Mouse (Mus musculus): ENCODE results near the gene Pik3c2a. TPM values are rescaled to one million over a fixed set of nuclear protein-coding genes. Genes with fewer than 3 reads are reported as not detected.
A peak's percentile ranks its signal among the peaks of the same experiment; 100 is the strongest.

Pik3c2a gene
- polyA plus RNA-seq, 1 experiment = 67.7 TPM

- TF ChIP-seq EP300 (IDR thresholded peaks at IDR 0.05; ENCODE audit: insufficient read depth, low read depth, low read length) (no peak), CTCF (IDR thresholded peaks at IDR 0.05; ENCODE audit: low read depth, low read length) (no peak), POLR2A (IDR thresholded peaks at IDR 0.05; ENCODE audit: insufficient read depth, low read length) (no peak)
- Histone ChIP-seq H3K4me3 (ENCODE audit: low read depth, low read length) (no peak overlapping the region), H3K27ac (ENCODE audit: insufficient read depth, low read length) (no peak overlapping the region), H3K27me3 (ENCODE audit: control insufficient read depth, insufficient read depth, low read length, poor library complexity, severe bottlenecking) (no peaks in the 10 kb centered on the region), H3K9ac (ENCODE audit: low read depth, poor library complexity, severe bottlenecking) (no peak overlapping the region), H3K36me3 (ENCODE audit: control insufficient read depth, insufficient read depth, low read length, poor library complexity, severe bottlenecking) (no peaks in the 10 kb centered on the region), H3K4me1 (ENCODE audit: control insufficient read depth, insufficient read depth, low read length) (peaks cover 9% of the 10 kb centered on the region), H3K9me3 (replicated peaks; ENCODE audit: control insufficient read depth, insufficient read depth, low read length, poor library complexity, severe bottlenecking) (no peaks in the 10 kb centered on the region)
These were observed 144.4 kb downstream of the Pik3c2a start for GRCm38 (mm10) chr7:116298851-116299250.

GRCm38 (mm10) chr7:116298389-116298788, 144.9 kb downstream of the Pik3c2a start:
- Histone ChIP-seq H3K36me3 (ENCODE audit: control insufficient read depth, insufficient read depth, low read length, poor library complexity, severe bottlenecking) (no peaks in the 10 kb centered on the region), H3K27me3 (ENCODE audit: control insufficient read depth, insufficient read depth, low read length, poor library complexity, severe bottlenecking) (no peaks in the 10 kb centered on the region), H3K27ac (ENCODE audit: insufficient read depth, low read length) (no peak overlapping the region), H3K4me3 (ENCODE audit: low read depth, low read length) (no peak overlapping the region), H3K4me1 (ENCODE audit: control insufficient read depth, insufficient read depth, low read length) (peaks cover 9% of the 10 kb centered on the region), H3K9ac (ENCODE audit: low read depth, poor library complexity, severe bottlenecking) (no peak overlapping the region), H3K9me3 (replicated peaks; ENCODE audit: control insufficient read depth, insufficient read depth, low read length, poor library complexity, severe bottlenecking) (no peaks in the 10 kb centered on the region)
- TF ChIP-seq EP300 (IDR thresholded peaks at IDR 0.05; ENCODE audit: insufficient read depth, low read depth, low read length) (no peak), POLR2A (IDR thresholded peaks at IDR 0.05; ENCODE audit: insufficient read depth, low read length) (no peak), CTCF (IDR thresholded peaks at IDR 0.05; ENCODE audit: low read depth, low read length) (no peak)

DNA sequence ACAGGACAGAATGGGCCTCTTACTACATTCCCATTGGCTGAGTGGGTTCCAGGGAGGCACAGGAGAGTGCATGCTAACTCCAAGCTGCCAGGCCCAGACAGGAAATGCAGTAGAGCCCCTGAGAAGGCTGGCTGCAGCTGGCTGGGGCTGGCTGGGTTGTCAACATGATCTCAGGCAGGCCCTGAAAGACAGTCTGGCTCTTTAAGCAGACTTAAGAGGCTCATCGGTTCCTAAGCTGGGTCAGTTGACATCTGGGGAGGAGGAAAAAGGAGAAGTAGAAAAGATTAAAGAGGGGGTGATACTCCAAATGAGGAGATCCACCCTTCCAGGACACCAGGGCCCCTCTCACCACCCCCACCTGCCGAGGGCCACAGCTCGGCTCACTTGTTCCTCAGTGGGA, 148.3 kb downstream of the Pik3c2a start:
- Histone ChIP-seq H3K4me1 (ENCODE audit: control insufficient read depth, insufficient read depth, low read length) (peaks cover 10% of the 10 kb centered on the region), H3K27me3 (ENCODE audit: control insufficient read depth, insufficient read depth, low read length, poor library complexity, severe bottlenecking) (no peaks in the 10 kb centered on the region), H3K27ac (ENCODE audit: insufficient read depth, low read length) (no peak overlapping the region), H3K36me3 (ENCODE audit: control insufficient read depth, insufficient read depth, low read length, poor library complexity, severe bottlenecking) (no peaks in the 10 kb centered on the region), H3K4me3 (ENCODE audit: low read depth, low read length) (no peak overlapping the region), H3K9ac (ENCODE audit: low read depth, poor library complexity, severe bottlenecking) (no peak overlapping the region), H3K9me3 (replicated peaks; ENCODE audit: control insufficient read depth, insufficient read depth, low read length, poor library complexity, severe bottlenecking) (no peaks in the 10 kb centered on the region)
- TF ChIP-seq EP300 (IDR thresholded peaks at IDR 0.05; ENCODE audit: insufficient read depth, low read depth, low read length) (0 out of 2 replicates have a peak, but pooled peaks have one; percentile 9), POLR2A (IDR thresholded peaks at IDR 0.05; ENCODE audit: insufficient read depth, low read length) (no peak)

- TF ChIP-seq POLR2A (IDR thresholded peaks at IDR 0.05; ENCODE audit: insufficient read depth, low read length) (no peak), CTCF (IDR thresholded peaks at IDR 0.05; ENCODE audit: low read depth, low read length) (no peak), EP300 (IDR thresholded peaks at IDR 0.05; ENCODE audit: insufficient read depth, low read depth, low read length) (no peak)
- no peak overlapping the region for H3K4me3 ChIP-seq (ENCODE audit: low read depth, low read length)
- H3K9me3 ChIP-seq (replicated peaks; ENCODE audit: control insufficient read depth, insufficient read depth, low read length, poor library complexity, severe bottlenecking) = no peaks in the 10 kb centered on the region
- H3K27ac ChIP-seq (ENCODE audit: insufficient read depth, low read length) = no peak overlapping the region
- peaks cover 8% of the 10 kb centered on the region for H3K4me1 ChIP-seq (ENCODE audit: control insufficient read depth, insufficient read depth, low read length)
- H3K9ac ChIP-seq (ENCODE audit: low read depth, poor library complexity, severe bottlenecking) = no peak overlapping the region
- H3K36me3 ChIP-seq (ENCODE audit: control insufficient read depth, insufficient read depth, low read length, poor library complexity, severe bottlenecking) = no peaks in the 10 kb centered on the region
- H3K27me3 ChIP-seq (ENCODE audit: control insufficient read depth, insufficient read depth, low read length, poor library complexity, severe bottlenecking) = no peaks in the 10 kb centered on the region
These were observed 150.9 kb downstream of the Pik3c2a start for GRCm38 (mm10) chr7:116292377-116292776.

GRCm38 (mm10) chr7:116290559-116290958, 152.7 kb downstream of the Pik3c2a start:
- H3K4me3 ChIP-seq (ENCODE audit: low read depth, low read length) = no peak overlapping the region
- H3K4me1 ChIP-seq (ENCODE audit: control insufficient read depth, insufficient read depth, low read length) = peaks cover 13% of the 10 kb centered on the region
- no peaks in the 10 kb centered on the region for H3K27me3 ChIP-seq (ENCODE audit: control insufficient read depth, insufficient read depth, low read length, poor library complexity, severe bottlenecking)
- H3K36me3 ChIP-seq (ENCODE audit: control insufficient read depth, insufficient read depth, low read length, poor library complexity, severe bottlenecking) = no peaks in the 10 kb centered on the region
- H3K27ac ChIP-seq (ENCODE audit: insufficient read depth, low read length) = no peak overlapping the region
- no peak overlapping the region for H3K9ac ChIP-seq (ENCODE audit: low read depth, poor library complexity, severe bottlenecking)
- TF ChIP-seq CTCF (IDR thresholded peaks at IDR 0.05; ENCODE audit: low read depth, low read length) (no peak), POLR2A (IDR thresholded peaks at IDR 0.05; ENCODE audit: insufficient read depth, low read length) (no peak), EP300 (IDR thresholded peaks at IDR 0.05; ENCODE audit: insufficient read depth, low read depth, low read length) (no peak)
- H3K9me3 ChIP-seq (replicated peaks; ENCODE audit: control insufficient read depth, insufficient read depth, low read length, poor library complexity, severe bottlenecking) = no peaks in the 10 kb centered on the region

DNA sequence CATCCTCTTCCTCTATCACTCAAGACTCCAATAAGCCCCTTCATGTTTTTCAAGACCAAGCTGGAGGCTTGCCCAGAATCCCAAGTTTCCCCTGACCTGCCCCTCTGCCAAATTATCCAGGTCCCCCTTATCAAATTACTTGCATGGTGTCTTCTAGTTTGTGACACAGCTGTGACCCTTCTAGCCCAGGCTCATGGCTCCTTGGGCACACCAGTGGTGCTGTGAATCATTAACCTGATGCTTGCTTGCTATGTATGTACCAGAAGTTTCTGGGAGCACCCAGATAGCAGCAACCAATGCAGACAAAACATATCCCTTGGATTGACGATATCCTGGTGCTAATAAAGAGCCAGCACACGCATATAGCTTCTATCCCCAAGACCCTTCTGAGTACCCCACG, 154.3 kb downstream of the Pik3c2a start:
- Histone ChIP-seq H3K27ac (ENCODE audit: insufficient read depth, low read length) (0 out of 2 replicates have a peak overlapping the region, but pooled peaks have one; percentile 12), H3K9me3 (replicated peaks; ENCODE audit: control insufficient read depth, insufficient read depth, low read length, poor library complexity, severe bottlenecking) (no peaks in the 10 kb centered on the region), H3K4me3 (ENCODE audit: low read depth, low read length) (no peak overlapping the region), H3K36me3 (ENCODE audit: control insufficient read depth, insufficient read depth, low read length, poor library complexity, severe bottlenecking) (no peaks in the 10 kb centered on the region), H3K9ac (ENCODE audit: low read depth, poor library complexity, severe bottlenecking) (no peak overlapping the region), H3K4me1 (ENCODE audit: control insufficient read depth, insufficient read depth, low read length) (peaks cover 13% of the 10 kb centered on the region), H3K27me3 (ENCODE audit: control insufficient read depth, insufficient read depth, low read length, poor library complexity, severe bottlenecking) (no peaks in the 10 kb centered on the region)
- TF ChIP-seq CTCF (IDR thresholded peaks at IDR 0.05; ENCODE audit: low read depth, low read length) (no peak), POLR2A (IDR thresholded peaks at IDR 0.05; ENCODE audit: insufficient read depth, low read length) (no peak), EP300 (IDR thresholded peaks at IDR 0.05; ENCODE audit: insufficient read depth, low read depth, low read length) (no peak)

All from ES-Bruce4 (cell line).